Mouse (Mus musculus) neural tube, embryonic 14.5 days (tissue): ENCODE measurements around the gene Anks1b. TPM values are rescaled to one million over a fixed set of nuclear protein-coding genes. Genes with fewer than 3 reads are reported as not detected.

Experiments used
- ATAC-seq: fragments of 200-750 bp; cut with Nextera tagmentation; 2 replicates; pipeline ENCODE4 v1.8.0; 2017; ENCODE audit warnings: low read depth, mild to moderate bottlenecking, moderate TSS enrichment, moderate library complexity
- H3K27ac ChIP-seq: fragments of 300-500 bp; sonication (generic); 2 replicates; pipeline ENCODE4 v1.5.1; 2014; ENCODE audit warnings: low read depth, mild to moderate bottlenecking, control low read depth, low read length, moderate library complexity, mixed read lengths
- H3K27me3 ChIP-seq: fragments of 300-500 bp; sonication (generic); 2 replicates; pipeline ENCODE4 v1.6.1; 2014; ENCODE audit warnings: low read length; ENCODE audit not compliant: control insufficient read depth, insufficient read depth
- H3K36me3 ChIP-seq: fragments of 300-500 bp; sonication (generic); 2 replicates; pipeline ENCODE4 v1.6.1; 2014; ENCODE audit warnings: low read length, mixed read lengths; ENCODE audit not compliant: control insufficient read depth, insufficient read depth
- H3K4me1 ChIP-seq: fragments of 300-500 bp; sonication (generic); 2 replicates; pipeline ENCODE4 v1.6.1; 2014; ENCODE audit warnings: low read length; ENCODE audit not compliant: control insufficient read depth, insufficient read depth
- H3K4me2 ChIP-seq: fragments of 300-500 bp; sonication (generic); 2 replicates; pipeline ENCODE4 v1.6.1; 2014; ENCODE audit warnings: mild to moderate bottlenecking, low read depth, low read length, control low read depth
- H3K4me3 ChIP-seq: fragments of 300-500 bp; sonication (generic); 2 replicates; pipeline ENCODE4 v1.5.1; 2014; ENCODE audit warnings: low read depth, low read length, control low read depth, mixed read lengths
- H3K9ac ChIP-seq: fragments of 300-500 bp; sonication (generic); replicated peaks from 2 replicates; pipeline ENCODE4 v1.6.1; 2014; ENCODE audit warnings: low read depth, mild to moderate bottlenecking, control low read depth, low read length, mixed read lengths
- H3K9me3 ChIP-seq: fragments of 300-500 bp; sonication (generic); 2 replicates; pipeline ENCODE4 v1.6.1; 2016; ENCODE audit warnings: low read length; ENCODE audit not compliant: control insufficient read depth
- WGBS: fragments of 180-500 bp; shearing (Covaris S2); extraction: QIAGEN DNeasy Blood & Tissue Kit; methylation state at CpG from one replicate; pipeline ENCODE4 v1.1.7; 2014; 5-methylcytosine and 5-hydroxymethylcytosine counted together
- polyA plus RNA-seq: library from polyadenylated mRNA; unstranded; fragments of >200 nt; fragmentation: Nextera tagmentation; extraction: Ambion mirVana; gene quantifications from 2 replicates; pipeline ENCODE4 v1.2.1, GENCODE M21; 2014

Gene Anks1b
- polyA plus RNA-seq, 1 experiment from 2014 or later: 79.1 TPM

- no peak for ATAC-seq
- Histone ChIP-seq H3K36me3 (no peaks in the 10 kb centered on the region), H3K27me3 (no peaks in the 10 kb centered on the region), H3K9ac (no peak overlapping the region), H3K4me1 (peaks cover 4% of the 10 kb centered on the region; the same call in 1 of the 2 replicates), H3K4me3 (no peak overlapping the region), H3K4me2 (no peak overlapping the region), H3K27ac (no peak overlapping the region), H3K9me3 (no peaks in the 10 kb centered on the region)
- 80% methylated on average over 5 of the region's 5 CpGs for WGBS
Measured at GRCm38 (mm10) chr10:90431527-90431926, 558.2 kb downstream of the Anks1b start.

GRCm38 (mm10) chr10:90431974-90432373 lies 558.7 kb downstream of the Anks1b start:
- Histone ChIP-seq H3K4me2 (peak overlapping the region; percentile 41), H3K27me3 (no peaks in the 10 kb centered on the region), H3K9ac (no peak overlapping the region), H3K9me3 (no peaks in the 10 kb centered on the region), H3K4me3 (no peak overlapping the region), H3K36me3 (no peaks in the 10 kb centered on the region), H3K4me1 (peaks cover 4% of the 10 kb centered on the region; the same call in 1 of the 2 replicates), H3K27ac (peak overlapping the region; percentile 44; the same call in 1 of the 2 replicates)
- WGBS: 28% methylated on average over 9 of the region's 9 CpGs
- ATAC-seq: peak; percentile 73; the same call in 1 of the 2 replicates

GRCm38 (mm10) chr10:90432479-90432878 lies 559.2 kb downstream of the Anks1b start:
- WGBS: 26% methylated on average over 12 of the region's 12 CpGs
- Histone ChIP-seq H3K4me1 (peaks cover 4% of the 10 kb centered on the region; the same call in 1 of the 2 replicates), H3K36me3 (no peaks in the 10 kb centered on the region), H3K9me3 (no peaks in the 10 kb centered on the region), H3K27ac (peak overlapping the region; percentile 44; the same call in 1 of the 2 replicates), H3K4me3 (no peak overlapping the region), H3K27me3 (no peaks in the 10 kb centered on the region), H3K4me2 (peak overlapping the region; percentile 41), H3K9ac (peak overlapping the region; percentile 34; the same call in 1 of the 2 replicates)
- ATAC-seq: peak; percentile 71; the same call in 1 of the 2 replicates

GRCm38 (mm10) chr10:90441036-90441435 lies 567.7 kb downstream of the Anks1b start:
- Histone ChIP-seq H3K4me3 (no peak overlapping the region), H3K27ac (no peak overlapping the region), H3K4me2 (no peak overlapping the region), H3K9ac (no peak overlapping the region), H3K4me1 (no peaks in the 10 kb centered on the region), H3K9me3 (no peaks in the 10 kb centered on the region), H3K36me3 (no peaks in the 10 kb centered on the region), H3K27me3 (no peaks in the 10 kb centered on the region)
- WGBS: 69% methylated on average over 4 of the region's 4 CpGs
- ATAC-seq: no peak

GRCm38 (mm10) chr10:90441656-90442055 lies 568.3 kb downstream of the Anks1b start:
- no peaks in the 10 kb centered on the region for H3K27me3 ChIP-seq
- WGBS: 32% methylated on average over 1 of the region's 1 CpGs
- H3K36me3 ChIP-seq: no peaks in the 10 kb centered on the region
- no peak overlapping the region for H3K4me3 ChIP-seq
- no peak overlapping the region for H3K9ac ChIP-seq
- no peak overlapping the region for H3K27ac ChIP-seq
- ATAC-seq: no peak
- no peaks in the 10 kb centered on the region for H3K4me1 ChIP-seq
- H3K4me2 ChIP-seq: no peak overlapping the region
- H3K9me3 ChIP-seq: no peaks in the 10 kb centered on the region

- 71% methylated on average over 2 of the region's 2 CpGs for WGBS
- H3K27me3 ChIP-seq: no peaks in the 10 kb centered on the region
- H3K27ac ChIP-seq: no peak overlapping the region
- no peak for ATAC-seq
- H3K9ac ChIP-seq: no peak overlapping the region
- no peaks in the 10 kb centered on the region for H3K9me3 ChIP-seq
- no peak overlapping the region for H3K4me2 ChIP-seq
- no peak overlapping the region for H3K4me3 ChIP-seq
- no peaks in the 10 kb centered on the region for H3K36me3 ChIP-seq
- H3K4me1 ChIP-seq: no peaks in the 10 kb centered on the region
Measured at GRCm38 (mm10) chr10:90464906-90465305, 591.6 kb downstream of the Anks1b start.

- H3K27me3 ChIP-seq: no peaks in the 10 kb centered on the region
- no peaks in the 10 kb centered on the region for H3K36me3 ChIP-seq
- ATAC-seq: no peak
- H3K9ac ChIP-seq: no peak overlapping the region
- H3K9me3 ChIP-seq: no peaks in the 10 kb centered on the region
- no peaks in the 10 kb centered on the region for H3K4me1 ChIP-seq
- 88% methylated on average over 6 of the region's 6 CpGs for WGBS
- H3K4me2 ChIP-seq: no peak overlapping the region
- no peak overlapping the region for H3K27ac ChIP-seq
- H3K4me3 ChIP-seq: no peak overlapping the region
Measured at GRCm38 (mm10) chr10:90465426-90465825, 592.1 kb downstream of the Anks1b start.

- 7% methylated on average over 1 of the region's 1 CpGs for WGBS
- Histone ChIP-seq H3K4me3 (no peak overlapping the region), H3K27me3 (no peaks in the 10 kb centered on the region), H3K27ac (no peak overlapping the region), H3K9me3 (no peaks in the 10 kb centered on the region), H3K9ac (no peak overlapping the region), H3K36me3 (no peaks in the 10 kb centered on the region), H3K4me1 (no peaks in the 10 kb centered on the region), H3K4me2 (no peak overlapping the region)
- no peak for ATAC-seq
Measured at GRCm38 (mm10) chr10:90467546-90467945, 594.2 kb downstream of the Anks1b start.

- ATAC-seq: peak; percentile 50
- Histone ChIP-seq H3K4me2 (no peak overlapping the region), H3K4me3 (no peak overlapping the region), H3K36me3 (no peaks in the 10 kb centered on the region), H3K9ac (no peak overlapping the region), H3K9me3 (no peaks in the 10 kb centered on the region), H3K4me1 (peaks cover 8% of the 10 kb centered on the region; the same call in 1 of the 2 replicates), H3K27ac (no peak overlapping the region), H3K27me3 (no peaks in the 10 kb centered on the region)
- WGBS: 32% methylated on average over 7 of the region's 7 CpGs
Measured at GRCm38 (mm10) chr10:90493436-90493835, 620.1 kb downstream of the Anks1b start.
